Mouse (Mus musculus): ENCODE results near the gene Rpl23a. TPM values are rescaled to one million over a fixed set of nuclear protein-coding genes. Genes with fewer than 3 reads are reported as not detected.

Gene Rpl23a
- polyA plus RNA-seq, 1 experiment from 2014 or later: 1,746 TPM

GRCm38 (mm10) chr11:78152299-78153231 lies 30.8 kb downstream of the Rpl23a start:
- Histone ChIP-seq H3K4me1 (ENCODE audit: control insufficient read depth, insufficient read depth, low read length) (0 out of 2 replicates have a peak, but pooled peaks cover 3% of the 10 kb centered on the region), H3K27me3 (replicated peaks; ENCODE audit: control insufficient read depth, insufficient read depth, low read length) (no peaks in the 10 kb centered on the region), H3K4me2 (ENCODE audit: low read depth, low read length) (no peak overlapping the region), H3K27ac (replicated peaks; ENCODE audit: low read depth, low read length) (peak overlapping the region; percentile 57), H3K4me3 (ENCODE audit: low read depth, low read length) (no peak overlapping the region), H3K9me3 (ENCODE audit: control insufficient read depth, low read length) (no peaks in the 10 kb centered on the region), H3K36me3 (ENCODE audit: control insufficient read depth, insufficient read depth, low read length) (peaks cover 78% of the 10 kb centered on the region), H3K9ac (ENCODE audit: low read depth, low read length) (no peak overlapping the region)
- WGBS: 53% methylated on average over 7 of the region's 9 CpGs
- ATAC-seq (ENCODE audit: low read depth): no peak
- DNase-seq (ENCODE audit: low spot score): peak; percentile 53

GRCm38 (mm10) chr11:78151161-78151560 lies 32.2 kb downstream of the Rpl23a start:
- ATAC-seq (ENCODE audit: low read depth): no peak
- Histone ChIP-seq H3K4me1 (ENCODE audit: control insufficient read depth, insufficient read depth, low read length) (0 out of 2 replicates have a peak, but pooled peaks cover 3% of the 10 kb centered on the region), H3K9ac (ENCODE audit: low read depth, low read length) (no peak overlapping the region), H3K9me3 (ENCODE audit: control insufficient read depth, low read length) (no peaks in the 10 kb centered on the region), H3K4me3 (ENCODE audit: low read depth, low read length) (no peak overlapping the region), H3K27me3 (replicated peaks; ENCODE audit: control insufficient read depth, insufficient read depth, low read length) (no peaks in the 10 kb centered on the region), H3K4me2 (ENCODE audit: low read depth, low read length) (no peak overlapping the region), H3K27ac (replicated peaks; ENCODE audit: low read depth, low read length) (no peak overlapping the region), H3K36me3 (ENCODE audit: control insufficient read depth, insufficient read depth, low read length) (peaks cover 76% of the 10 kb centered on the region)
- no peak for DNase-seq (ENCODE audit: low spot score)
- WGBS: 57% methylated on average over 1 of the region's 1 CpGs

- Histone ChIP-seq H3K4me3 (ENCODE audit: low read depth, low read length) (no peak overlapping the region), H3K27me3 (replicated peaks; ENCODE audit: control insufficient read depth, insufficient read depth, low read length) (no peaks in the 10 kb centered on the region), H3K9ac (ENCODE audit: low read depth, low read length) (no peak overlapping the region; the same call in 1 of the 2 replicates), H3K9me3 (ENCODE audit: control insufficient read depth, low read length) (no peaks in the 10 kb centered on the region), H3K36me3 (ENCODE audit: control insufficient read depth, insufficient read depth, low read length) (peaks cover 75% of the 10 kb centered on the region), H3K4me2 (ENCODE audit: low read depth, low read length) (no peak overlapping the region), H3K4me1 (ENCODE audit: control insufficient read depth, insufficient read depth, low read length) (no peaks in the 10 kb centered on the region), H3K27ac (replicated peaks; ENCODE audit: low read depth, low read length) (peak overlapping the region; percentile 61)
- DNase-seq (ENCODE audit: low spot score) (peak; percentile 47), ATAC-seq (ENCODE audit: low read depth) (peak; percentile 74; the same call in 1 of the 2 replicates)
- WGBS: 75% methylated on average over 6 of the region's 6 CpGs
These were observed 36.5 kb downstream of the Rpl23a start for GRCm38 (mm10) chr11:78146707-78147543.

- peaks cover 74% of the 10 kb centered on the region for H3K36me3 ChIP-seq (ENCODE audit: control insufficient read depth, insufficient read depth, low read length)
- DNase-seq (ENCODE audit: low spot score) (no peak), ATAC-seq (ENCODE audit: low read depth) (no peak)
- H3K27ac ChIP-seq (replicated peaks; ENCODE audit: low read depth, low read length): peak overlapping the region; percentile 61
- H3K9me3 ChIP-seq (ENCODE audit: control insufficient read depth, low read length): no peaks in the 10 kb centered on the region
- H3K9ac ChIP-seq (ENCODE audit: low read depth, low read length): no peak overlapping the region
- H3K4me2 ChIP-seq (ENCODE audit: low read depth, low read length): no peak overlapping the region
- no peaks in the 10 kb centered on the region for H3K27me3 ChIP-seq (replicated peaks; ENCODE audit: control insufficient read depth, insufficient read depth, low read length)
- no peak overlapping the region for H3K4me3 ChIP-seq (ENCODE audit: low read depth, low read length)
- WGBS: 75% methylated on average over 5 of the region's 5 CpGs
- H3K4me1 ChIP-seq (ENCODE audit: control insufficient read depth, insufficient read depth, low read length): no peaks in the 10 kb centered on the region
These were observed 37.2 kb downstream of the Rpl23a start for GRCm38 (mm10) chr11:78146168-78146567.

GRCm38 (mm10) chr11:78143520-78143919 lies 39.9 kb downstream of the Rpl23a start:
- 87% methylated on average over 2 of the region's 2 CpGs for WGBS
- no peak for ATAC-seq (ENCODE audit: low read depth)

GRCm38 (mm10) chr11:78140665-78141064 lies 42.7 kb downstream of the Rpl23a start:
- WGBS: 82% methylated on average over 5 of the region's 5 CpGs

More at GRCm38 (mm10) chr11:78143520-78143919, 39.9 kb downstream of the Rpl23a start:
- Histone ChIP-seq H3K4me1 (ENCODE audit: control insufficient read depth, insufficient read depth, low read length) (no peaks in the 10 kb centered on the region), H3K4me3 (ENCODE audit: low read depth, low read length) (no peak overlapping the region), H3K9ac (ENCODE audit: low read depth, low read length) (no peak overlapping the region), H3K36me3 (ENCODE audit: control insufficient read depth, insufficient read depth, low read length) (peaks cover 51% of the 10 kb centered on the region), H3K27me3 (replicated peaks; ENCODE audit: control insufficient read depth, insufficient read depth, low read length) (no peaks in the 10 kb centered on the region), H3K9me3 (ENCODE audit: control insufficient read depth, low read length) (no peaks in the 10 kb centered on the region), H3K4me2 (ENCODE audit: low read depth, low read length) (no peak overlapping the region), H3K27ac (replicated peaks; ENCODE audit: low read depth, low read length) (no peak overlapping the region)
- no peak for DNase-seq (ENCODE audit: low spot score)

GRCm38 (mm10) chr11:78138023-78138422 lies 45.4 kb downstream of the Rpl23a start:
- no peaks in the 10 kb centered on the region for H3K4me1 ChIP-seq (ENCODE audit: control insufficient read depth, insufficient read depth, low read length)
- H3K27ac ChIP-seq (replicated peaks; ENCODE audit: low read depth, low read length): no peak overlapping the region
- no peaks in the 10 kb centered on the region for H3K27me3 ChIP-seq (replicated peaks; ENCODE audit: control insufficient read depth, insufficient read depth, low read length)
- DNase-seq (ENCODE audit: low spot score) (no peak), ATAC-seq (ENCODE audit: low read depth) (no peak)
- H3K9me3 ChIP-seq (ENCODE audit: control insufficient read depth, low read length): no peaks in the 10 kb centered on the region
- WGBS: 93% methylated on average over 3 of the region's 3 CpGs
- H3K4me2 ChIP-seq (ENCODE audit: low read depth, low read length): no peak overlapping the region
- no peak overlapping the region for H3K9ac ChIP-seq (ENCODE audit: low read depth, low read length)
- H3K4me3 ChIP-seq (ENCODE audit: low read depth, low read length): no peak overlapping the region
- H3K36me3 ChIP-seq (ENCODE audit: control insufficient read depth, insufficient read depth, low read length): peaks cover 1% of the 10 kb centered on the region; the same call in 1 of the 2 replicates

More at GRCm38 (mm10) chr11:78140665-78141064, 42.7 kb downstream of the Rpl23a start:
- Histone ChIP-seq H3K27ac (replicated peaks; ENCODE audit: low read depth, low read length) (no peak overlapping the region), H3K4me1 (ENCODE audit: control insufficient read depth, insufficient read depth, low read length) (no peaks in the 10 kb centered on the region), H3K27me3 (replicated peaks; ENCODE audit: control insufficient read depth, insufficient read depth, low read length) (no peaks in the 10 kb centered on the region), H3K4me3 (ENCODE audit: low read depth, low read length) (no peak overlapping the region), H3K9ac (ENCODE audit: low read depth, low read length) (no peak overlapping the region), H3K9me3 (ENCODE audit: control insufficient read depth, low read length) (no peaks in the 10 kb centered on the region), H3K4me2 (ENCODE audit: low read depth, low read length) (no peak overlapping the region), H3K36me3 (ENCODE audit: control insufficient read depth, insufficient read depth, low read length) (peaks cover 28% of the 10 kb centered on the region)
- DNase-seq (ENCODE audit: low spot score): no peak
- ATAC-seq (ENCODE audit: low read depth): no peak

- no peaks in the 10 kb centered on the region for H3K4me1 ChIP-seq (ENCODE audit: control insufficient read depth, insufficient read depth, low read length)
- DNase-seq (ENCODE audit: low spot score): no peak
- no peak overlapping the region for H3K9ac ChIP-seq (ENCODE audit: low read depth, low read length)
- no peak overlapping the region for H3K4me2 ChIP-seq (ENCODE audit: low read depth, low read length)
- WGBS: 73% methylated on average over 4 of the region's 4 CpGs
- H3K4me3 ChIP-seq (ENCODE audit: low read depth, low read length): no peak overlapping the region
- no peaks in the 10 kb centered on the region for H3K36me3 ChIP-seq (ENCODE audit: control insufficient read depth, insufficient read depth, low read length)
- H3K27ac ChIP-seq (replicated peaks; ENCODE audit: low read depth, low read length): no peak overlapping the region
- no peaks in the 10 kb centered on the region for H3K27me3 ChIP-seq (replicated peaks; ENCODE audit: control insufficient read depth, insufficient read depth, low read length)
- no peak for ATAC-seq (ENCODE audit: low read depth)
- H3K9me3 ChIP-seq (ENCODE audit: control insufficient read depth, low read length): no peaks in the 10 kb centered on the region
These were observed 45.8 kb downstream of the Rpl23a start for GRCm38 (mm10) chr11:78137584-78137983.

Data from embryonic facial prominence, embryonic 14.5 days (tissue).